Mouse (Mus musculus) heart, adult 2 months (tissue): ENCODE results near the gene Sspn. TPM values are rescaled to one million over a fixed set of nuclear protein-coding genes. Genes with fewer than 3 reads are reported as not detected.

Source experiments
- DNase-seq, 2 experiments: peaks; one replicate each; pipeline ENCODE4 v3.0.0; 2021
- H3K27ac ChIP-seq: fragments of 200-600 bp; 2 replicates; pipeline ENCODE4 v1.8.1; 2022
- H3K27me3 ChIP-seq: fragments of 200-500 bp; 2 replicates; pipeline ENCODE4 v1.6.1; 2012; ENCODE audit warnings: mild to moderate bottlenecking, low read length, inconsistent platforms, mixed read lengths; ENCODE audit not compliant: control insufficient read depth, insufficient read depth
- H3K36me3 ChIP-seq: fragments of 200-500 bp; 2 replicates; pipeline ENCODE4 v1.6.1; 2012; ENCODE audit warnings: low read length, inconsistent platforms; ENCODE audit not compliant: control insufficient read depth, insufficient read depth
- H3K4me1 ChIP-seq: fragments of 200-500 bp; 2 replicates; pipeline ENCODE4 v1.6.1; 2011; ENCODE audit warnings: low read length; ENCODE audit not compliant: control insufficient read depth, insufficient read depth
- H3K4me3 ChIP-seq: fragments of 200-600 bp; 2 replicates; pipeline ENCODE4 v1.8.1; 2022
- H3K79me2 ChIP-seq: fragments of 200-500 bp; replicated peaks from 2 replicates; pipeline ENCODE4 v1.6.1; 2012; ENCODE audit warnings: mild to moderate bottlenecking, inconsistent platforms, low read length, moderate library complexity, mixed read lengths; ENCODE audit not compliant: control insufficient read depth, insufficient read depth
- H3K9ac ChIP-seq: fragments of 200-500 bp; 2 replicates; pipeline ENCODE4 v1.6.1; 2012; ENCODE audit warnings: low read depth, mild to moderate bottlenecking, control low read depth, inconsistent platforms, low read length, mixed read lengths
- CTCF ChIP-seq: fragments of 200-600 bp; IDR thresholded peaks from 2 replicates; pipeline ENCODE4 v1.8.1; 2022; ENCODE audit warnings: antibody characterized with exemption, mild to moderate bottlenecking, moderate library complexity
- EP300 ChIP-seq: fragments of 200-500 bp; IDR thresholded peaks from 2 replicates; pipeline ENCODE4 v1.6.1; 2011; ENCODE audit warnings: low read depth, low read length, control low read depth; ENCODE audit not compliant: insufficient read depth
- POLR2A ChIP-seq: fragments of 200-500 bp; IDR thresholded peaks from 2 replicates; pipeline ENCODE4 v1.6.1; 2011; ENCODE audit warnings: mild to moderate bottlenecking, low read depth, low read length, control low read depth; ENCODE audit not compliant: insufficient read depth
- WGBS: fragments of 180-500 bp; shearing (Covaris S2); methylation state at CpG from one replicate; pipeline ENCODE4 v1.1.7; 2018; 5-methylcytosine and 5-hydroxymethylcytosine counted together
- intact Hi-C: fragments of 180-260 bp; cut with DNase I; formaldehyde crosslinking; loops from one replicate; pipeline ENCODE4 v1.15.1; 2025
- polyA plus RNA-seq: library from polyadenylated mRNA; depleted of rRNA; stranded (reverse); fragments of >200 nt; gene quantifications from 2 replicates; pipeline ENCODE4 v1.2.3, GENCODE M21; 2012
- total RNA-seq, 2 experiments: library from RNA; stranded (reverse); gene quantifications; 2 replicates each; pipeline ENCODE4 v1.2.3; 2021

Gene Sspn
- total and polyA plus RNA-seq, 3 experiments = 62.1 to 114 (median 104) TPM

DNA sequence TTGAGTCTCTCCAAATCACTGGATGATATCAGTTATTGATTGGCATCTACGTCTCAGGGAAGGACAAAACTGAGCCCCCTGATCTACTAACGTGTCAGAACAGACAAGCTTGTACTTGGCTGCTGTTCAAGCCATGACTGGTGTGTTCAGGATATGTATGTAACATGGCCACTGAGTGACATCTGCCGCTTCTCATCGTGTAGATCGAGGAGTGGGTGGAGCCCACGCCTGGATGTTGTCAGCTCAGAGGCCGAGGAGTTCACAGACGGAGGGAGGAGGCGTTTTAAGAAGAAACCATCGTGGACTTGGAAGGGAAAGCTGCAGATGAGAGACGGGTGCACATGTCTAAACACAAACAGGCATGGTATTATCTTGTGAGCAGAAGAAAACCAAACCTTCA, 39.5 kb upstream of the Sspn start:
- no peaks in the 10 kb centered on the region for H3K36me3 ChIP-seq
- H3K27ac ChIP-seq = no peak overlapping the region
- no peak for DNase-seq
- TF ChIP-seq CTCF (no peak), POLR2A (no peak), EP300 (no peak)
- H3K9ac ChIP-seq = no peak overlapping the region
- H3K4me1 ChIP-seq = no peaks in the 10 kb centered on the region
- 71% methylated on average over 11 of the region's 11 CpGs for WGBS
- H3K27me3 ChIP-seq = no peaks in the 10 kb centered on the region
- H3K4me3 ChIP-seq = no peak overlapping the region
- H3K79me2 ChIP-seq = no peaks in the 10 kb centered on the region
- intact Hi-C loops = no loop called here

DNA sequence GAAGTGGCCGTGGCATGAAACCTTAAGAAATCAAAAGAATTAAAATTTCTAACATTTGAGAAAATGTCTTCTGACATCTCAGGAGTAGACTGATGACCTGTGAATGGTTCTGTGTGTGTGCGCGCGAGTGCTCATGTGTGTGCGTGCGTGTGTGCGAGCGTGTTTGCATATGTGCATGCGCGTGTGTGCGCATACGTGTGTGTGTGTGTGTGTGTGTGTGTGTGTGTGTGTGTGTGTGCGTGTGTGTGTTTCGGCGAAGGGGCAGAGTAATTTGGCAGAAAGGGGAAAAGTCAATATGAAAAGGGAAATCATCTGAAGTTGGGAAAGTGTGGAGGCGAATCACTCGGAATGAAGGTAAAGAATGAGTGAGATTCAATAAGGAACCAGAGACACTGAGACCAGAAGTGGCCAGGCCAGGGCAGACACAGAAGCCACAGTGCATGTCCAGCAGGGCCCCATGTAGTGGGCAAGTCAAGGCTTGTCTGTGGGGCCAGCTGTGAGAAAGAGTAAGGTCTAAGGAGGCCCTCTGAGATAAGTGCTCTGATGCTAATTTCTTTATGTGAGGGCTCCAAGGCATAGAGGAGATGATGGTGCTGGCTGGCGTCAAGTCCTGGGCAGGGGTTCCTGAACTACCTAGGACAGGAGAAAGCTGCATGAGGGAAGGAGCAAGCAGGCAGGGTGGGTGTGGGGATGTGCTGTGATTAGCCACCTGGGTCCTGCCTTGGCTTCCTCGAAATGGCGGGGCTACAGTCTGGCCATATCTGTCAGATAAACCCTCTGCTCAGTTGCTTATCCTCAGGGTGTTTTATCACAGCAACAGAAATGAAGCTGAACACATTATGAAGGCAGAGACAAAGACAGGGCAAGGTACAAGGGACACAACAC, 38.8 kb upstream of the Sspn start:
- Histone ChIP-seq H3K9ac (no peak overlapping the region), H3K4me3 (no peak overlapping the region), H3K27me3 (no peaks in the 10 kb centered on the region), H3K36me3 (no peaks in the 10 kb centered on the region), H3K27ac (no peak overlapping the region), H3K79me2 (no peaks in the 10 kb centered on the region), H3K4me1 (no peaks in the 10 kb centered on the region)
- TF ChIP-seq CTCF (no peak), POLR2A (no peak), EP300 (no peak)
- WGBS = 92% methylated on average over 20 of the region's 20 CpGs
- no peak for DNase-seq
- intact Hi-C loops = no loop called here

DNA sequence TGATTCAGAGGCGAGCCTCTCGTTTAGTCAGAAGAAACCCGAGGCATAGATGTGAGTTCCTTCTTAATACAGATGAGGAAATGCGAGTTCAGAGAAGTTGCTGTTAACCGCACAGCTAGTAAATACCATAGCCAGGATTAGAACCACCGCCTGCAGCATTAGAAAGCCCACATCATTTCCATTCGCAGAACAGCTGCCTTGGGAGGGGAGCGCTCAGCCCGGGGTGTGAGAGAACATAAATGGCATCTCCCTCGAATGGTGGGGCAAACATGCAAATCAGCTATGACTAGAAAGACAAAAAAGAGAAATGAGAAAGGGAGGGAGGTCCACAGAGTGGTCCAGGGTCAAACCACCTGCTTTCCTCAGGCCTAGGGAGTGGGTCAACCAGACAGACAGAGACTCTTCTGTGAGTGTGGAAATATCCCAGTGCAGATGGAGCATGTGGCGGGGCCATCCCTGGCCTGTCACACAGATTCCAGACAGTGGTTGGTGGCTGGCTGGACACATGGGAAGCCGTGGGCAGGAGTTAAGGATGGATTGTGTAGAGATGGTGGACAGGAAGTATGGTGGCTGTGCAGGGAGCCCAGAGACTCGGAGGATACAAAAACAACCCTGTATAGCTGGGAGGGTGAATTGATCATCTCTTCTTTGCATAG, 37.9 kb upstream of the Sspn start:
- peak in 1 of 2 experiments; percentile 14 for DNase-seq

DNA sequence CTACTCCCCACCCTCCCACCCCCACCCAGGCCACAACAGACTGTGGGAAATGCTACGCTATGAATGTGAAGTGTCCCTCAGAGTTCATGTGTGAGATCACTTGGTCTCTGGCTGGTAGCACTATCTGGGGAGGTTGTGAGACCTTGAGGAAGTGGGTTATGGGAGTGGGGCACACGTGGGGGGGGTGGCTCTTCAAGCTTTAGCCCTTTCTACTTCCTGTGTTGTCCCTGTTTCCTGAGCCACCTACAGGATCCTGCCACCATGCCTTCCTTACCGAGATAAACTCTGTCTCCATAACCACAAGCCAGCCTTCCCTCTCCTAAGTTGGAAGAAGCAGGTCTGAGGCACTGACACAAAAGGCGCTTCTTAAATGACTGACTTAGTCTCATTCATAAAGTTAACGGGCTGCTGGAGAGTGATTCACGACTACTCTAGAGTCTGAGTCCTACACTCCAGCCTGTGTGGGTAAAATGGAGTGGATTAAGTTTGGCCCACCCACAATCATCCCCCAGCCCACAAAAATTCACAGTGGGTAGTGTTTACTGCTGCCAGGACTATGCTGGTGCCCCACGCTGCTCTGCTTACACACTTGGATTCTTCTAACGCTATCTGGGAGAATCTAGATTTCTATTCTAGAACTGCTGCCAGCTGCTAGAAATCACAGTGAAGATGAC, 36.6 kb upstream of the Sspn start:
- Histone ChIP-seq H3K27ac (no peak overlapping the region), H3K4me1 (no peaks in the 10 kb centered on the region), H3K36me3 (no peaks in the 10 kb centered on the region), H3K27me3 (no peaks in the 10 kb centered on the region), H3K79me2 (no peaks in the 10 kb centered on the region), H3K9ac (no peak overlapping the region), H3K4me3 (no peak overlapping the region)
- intact Hi-C loops = no loop called here
- no peak for DNase-seq
- WGBS = 66% methylated on average over 8 of the region's 8 CpGs
- no peak for TF ChIP-seq POLR2A

More for the DNA sequence above, 37.9 kb upstream of the Sspn start:
- Histone ChIP-seq H3K9ac (no peak overlapping the region), H3K36me3 (no peaks in the 10 kb centered on the region), H3K4me1 (no peaks in the 10 kb centered on the region), H3K27me3 (no peaks in the 10 kb centered on the region), H3K27ac (no peak overlapping the region), H3K4me3 (no peak overlapping the region), H3K79me2 (no peaks in the 10 kb centered on the region)
- TF ChIP-seq POLR2A = no peak
- intact Hi-C loops = no loop called here
- 78% methylated on average over 13 of the region's 13 CpGs for WGBS

DNA sequence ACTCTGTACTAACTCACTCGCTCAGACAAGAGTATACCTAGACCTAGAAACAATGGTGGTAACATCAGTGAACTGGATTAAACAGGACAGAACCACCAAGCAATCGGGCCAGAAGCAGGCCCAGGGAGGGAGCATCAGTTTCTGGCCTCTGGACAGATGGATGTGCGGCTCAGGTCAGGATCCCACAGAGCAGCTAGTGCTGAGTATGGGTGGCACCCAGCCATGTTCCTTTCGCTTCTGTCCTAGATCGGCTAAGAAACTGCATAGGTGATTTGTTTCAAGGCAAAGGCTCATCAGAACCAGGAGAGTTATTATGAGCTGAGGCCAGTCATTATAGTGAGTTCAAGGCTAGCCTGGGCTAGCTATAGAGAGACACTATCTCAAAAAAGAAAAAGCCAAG, 27.3 kb upstream of the Sspn start:
- Histone ChIP-seq H3K79me2 (no peaks in the 10 kb centered on the region), H3K36me3 (no peaks in the 10 kb centered on the region), H3K27ac (no peak overlapping the region), H3K27me3 (no peaks in the 10 kb centered on the region), H3K4me3 (no peak overlapping the region), H3K9ac (no peak overlapping the region), H3K4me1 (no peaks in the 10 kb centered on the region)
- DNase-seq = no peak
- intact Hi-C loops = no loop called here
- WGBS = 95% methylated on average over 5 of the region's 5 CpGs
- TF ChIP-seq POLR2A (no peak), EP300 (no peak), CTCF (no peak)

DNA sequence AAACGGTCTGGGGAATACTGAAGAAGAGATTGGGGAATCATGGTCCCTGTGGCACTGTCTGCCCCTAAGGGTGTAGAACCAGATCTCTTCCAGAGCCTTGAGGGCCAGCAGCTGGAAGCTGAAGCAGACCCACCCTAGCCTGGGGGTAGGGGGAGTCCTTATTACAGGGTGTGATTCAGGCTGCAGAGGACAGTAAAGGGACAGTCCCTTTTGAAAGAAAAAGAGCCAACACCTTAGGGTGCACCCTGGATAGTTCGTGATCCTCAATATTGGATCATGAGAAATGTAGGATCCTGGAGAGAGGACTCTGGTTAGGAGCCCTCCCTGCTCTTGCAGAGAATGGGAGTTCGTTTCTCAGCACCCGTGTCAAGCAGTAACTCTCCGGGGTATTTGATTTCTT, 26.8 kb upstream of the Sspn start:
- no peak for TF ChIP-seq POLR2A
- no peak for TF ChIP-seq CTCF
- TF ChIP-seq EP300 = no peak
- intact Hi-C loops = no loop called here
- 76% methylated on average over 5 of the region's 5 CpGs for WGBS
- no peaks in the 10 kb centered on the region for H3K79me2 ChIP-seq
- no peak overlapping the region for H3K4me3 ChIP-seq
- no peak for DNase-seq
- no peak overlapping the region for H3K27ac ChIP-seq
- H3K4me1 ChIP-seq = no peaks in the 10 kb centered on the region
- H3K9ac ChIP-seq = no peak overlapping the region
- H3K27me3 ChIP-seq = no peaks in the 10 kb centered on the region
- H3K36me3 ChIP-seq = no peaks in the 10 kb centered on the region
